Mouse (Mus musculus): ENCODE results near the gene Tbx1.

Tbx1 gene

DNA sequence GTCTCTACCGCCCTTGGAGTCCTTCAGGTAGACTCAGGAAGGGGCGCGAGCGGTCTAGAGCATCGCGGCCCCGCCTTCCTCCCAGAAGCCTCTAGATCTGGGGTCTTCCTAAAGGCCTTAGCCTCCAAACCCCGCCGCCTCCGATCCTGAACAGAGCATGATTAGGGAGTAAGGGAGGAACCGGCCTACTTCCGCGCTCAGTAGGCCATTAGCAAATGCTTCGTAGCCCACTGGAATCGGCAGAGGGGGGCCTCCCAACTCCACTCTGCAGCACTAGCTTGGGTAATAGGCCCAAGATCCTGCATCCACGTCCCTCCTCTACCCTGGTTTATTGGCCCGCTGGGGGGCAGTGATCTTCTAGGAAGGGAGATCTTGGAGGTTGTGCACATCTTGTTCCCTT, 31.5 kb upstream of the Tbx1 start, which contains the start of gene Gp1bb:
Gp1bb (minus strand) TSS at position 385 of the 400 bp plus-strand sequence.
- DNase-seq, result no peak

GRCm38 (mm10) chr16:18621362-18622001, 31.0 kb upstream of the Tbx1 start:
- no peak for DNase-seq

DNA sequence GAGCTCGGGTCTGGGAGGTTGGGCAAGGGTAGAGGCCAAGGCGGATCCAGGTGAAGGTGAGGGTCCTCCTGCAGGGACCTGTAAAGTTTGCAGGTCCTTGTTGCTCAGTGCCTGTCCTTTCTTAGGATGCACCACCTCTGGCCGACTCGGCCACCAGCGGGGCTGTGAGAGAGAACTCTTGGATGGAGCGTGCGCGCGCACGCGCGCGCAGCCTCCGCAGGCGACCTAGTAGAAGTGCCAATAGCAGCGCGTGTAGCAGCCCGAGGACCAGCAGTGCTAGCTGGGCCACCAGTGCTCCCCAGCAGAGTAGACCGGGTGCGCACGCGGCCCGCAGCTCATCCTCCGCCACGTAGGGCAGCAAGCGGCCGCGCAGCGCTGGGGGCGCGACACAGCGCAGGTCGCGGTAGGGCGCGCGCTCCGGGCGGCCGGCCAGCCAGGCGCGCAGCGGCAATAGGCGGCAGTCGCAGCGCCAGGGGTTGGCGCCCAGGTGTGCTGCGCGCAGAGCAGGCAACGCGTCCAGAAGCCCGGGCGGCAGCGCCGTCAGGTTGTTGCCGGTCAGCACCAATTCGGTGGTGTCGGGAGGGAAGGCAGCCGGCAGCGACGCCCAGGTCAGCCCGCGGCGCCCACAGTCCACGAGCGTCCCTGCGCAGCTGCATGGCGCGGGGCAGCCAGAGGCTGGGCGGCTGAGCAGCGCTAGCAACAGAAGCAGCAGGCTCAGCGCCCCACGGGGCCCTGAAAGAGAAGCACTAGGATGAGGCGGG, 30.3 kb upstream of the Tbx1 start:
- no peak for DNase-seq

- DNase-seq, result no peak
These were observed 29.7 kb upstream of the Tbx1 start for GRCm38 (mm10) chr16:18620201-18620600.

GRCm38 (mm10) chr16:18619110-18619509, 28.6 kb upstream of the Tbx1 start:
- no peak for DNase-seq

DNA sequence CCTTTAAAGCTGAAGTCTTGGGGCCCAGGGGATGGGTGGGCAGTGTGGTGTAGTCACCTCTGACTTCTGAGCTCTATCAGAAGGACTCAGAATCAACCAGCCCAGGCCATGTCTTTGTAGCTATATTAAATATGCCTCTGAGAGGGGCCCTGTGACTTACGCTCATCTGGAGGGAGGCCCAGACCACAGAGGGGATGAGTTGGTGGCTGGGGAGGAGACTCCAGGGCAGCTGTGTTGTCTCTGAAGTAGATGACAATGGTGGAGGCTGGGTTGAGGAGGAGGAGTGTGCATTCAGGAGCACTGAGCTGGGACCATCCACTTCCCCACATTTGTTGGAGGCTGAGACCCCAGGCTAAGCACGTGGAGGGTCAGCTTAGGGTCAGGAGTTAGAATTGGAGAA, 27.8 kb upstream of the Tbx1 start:
- no peak for DNase-seq

DNA sequence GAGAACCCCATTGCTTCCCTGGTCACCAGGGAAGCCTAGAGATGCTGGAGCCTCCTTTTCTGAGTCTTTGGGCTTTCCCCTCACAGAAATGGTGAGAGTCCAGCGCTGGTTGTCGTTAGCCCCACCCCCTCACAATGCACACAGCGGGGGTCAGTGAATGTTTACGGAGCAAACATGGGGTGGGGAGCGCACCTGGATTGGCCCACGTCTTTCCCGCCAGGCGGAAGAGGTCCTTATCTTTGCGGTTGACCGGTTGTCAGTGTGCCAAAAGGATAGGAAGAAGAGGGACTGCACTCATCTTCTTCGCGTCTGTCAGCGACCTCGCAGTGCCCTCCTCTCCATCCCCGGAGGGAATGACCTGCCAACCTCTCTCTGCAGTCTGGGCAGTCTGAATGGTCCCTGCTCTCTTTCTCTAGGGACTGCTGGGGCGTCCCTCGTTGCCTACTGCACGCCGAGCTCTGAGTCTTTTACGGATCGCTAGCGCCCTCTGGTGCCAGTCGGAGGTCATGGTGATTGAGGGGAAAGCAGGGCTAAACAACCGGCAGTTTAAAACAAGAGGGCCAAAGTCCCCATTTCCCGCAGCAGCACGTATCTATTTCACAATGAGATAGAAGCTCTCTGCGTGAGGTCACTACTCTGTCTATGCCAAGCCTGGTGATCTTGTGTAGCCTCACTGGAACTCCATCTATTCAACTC, 27.0 kb upstream of the Tbx1 start:
- peak; percentile 88 for DNase-seq

DNA sequence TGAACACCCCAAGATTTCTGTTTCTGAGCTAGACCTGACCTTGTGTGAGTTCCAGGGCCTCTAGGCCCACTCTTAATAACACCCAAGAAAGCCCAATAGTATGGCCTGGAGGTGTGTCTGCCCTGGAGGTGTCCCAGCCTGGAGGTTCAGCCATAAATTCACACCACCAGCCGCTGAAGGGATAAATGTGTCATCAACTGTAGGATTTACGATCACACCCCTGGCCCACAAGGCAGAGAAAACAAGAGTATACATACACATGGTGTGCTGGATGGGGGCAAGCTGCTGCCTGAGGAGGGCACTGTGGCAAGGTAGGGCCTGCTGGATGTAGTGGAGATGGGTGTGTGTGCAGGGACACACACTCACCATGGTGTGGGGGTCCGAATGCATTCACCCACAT, 22.8 kb upstream of the Tbx1 start:
- no peak for DNase-seq

GRCm38 (mm10) chr16:18611752-18612151, 21.3 kb upstream of the Tbx1 start:
- no peak for DNase-seq

DNA sequence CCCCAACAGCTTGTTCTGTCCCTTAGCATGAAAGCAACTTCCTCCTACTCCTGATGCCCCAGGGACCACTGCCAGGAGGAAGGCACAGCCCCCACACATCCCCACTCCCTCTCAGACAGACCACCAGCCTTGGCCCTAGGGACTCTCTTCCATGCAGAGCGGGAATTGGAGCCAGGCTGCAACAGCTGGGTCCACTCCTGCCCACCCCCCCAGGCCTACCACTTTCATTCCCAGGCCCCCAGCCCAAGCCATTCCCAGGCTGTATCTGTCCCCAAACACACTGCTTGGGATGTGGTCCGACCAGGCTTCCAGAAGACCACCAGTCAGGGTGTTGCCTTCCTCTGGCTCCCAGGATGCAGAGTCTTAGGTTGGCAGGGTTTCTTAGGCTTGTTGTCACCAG, 18.6 kb upstream of the Tbx1 start:
- DNase-seq, result no peak

- no peak for DNase-seq
These were observed 17.8 kb upstream of the Tbx1 start for GRCm38 (mm10) chr16:18608226-18608625.

GRCm38 (mm10) chr16:18605705-18606104, 15.2 kb upstream of the Tbx1 start:
- no peak for DNase-seq

DNA sequence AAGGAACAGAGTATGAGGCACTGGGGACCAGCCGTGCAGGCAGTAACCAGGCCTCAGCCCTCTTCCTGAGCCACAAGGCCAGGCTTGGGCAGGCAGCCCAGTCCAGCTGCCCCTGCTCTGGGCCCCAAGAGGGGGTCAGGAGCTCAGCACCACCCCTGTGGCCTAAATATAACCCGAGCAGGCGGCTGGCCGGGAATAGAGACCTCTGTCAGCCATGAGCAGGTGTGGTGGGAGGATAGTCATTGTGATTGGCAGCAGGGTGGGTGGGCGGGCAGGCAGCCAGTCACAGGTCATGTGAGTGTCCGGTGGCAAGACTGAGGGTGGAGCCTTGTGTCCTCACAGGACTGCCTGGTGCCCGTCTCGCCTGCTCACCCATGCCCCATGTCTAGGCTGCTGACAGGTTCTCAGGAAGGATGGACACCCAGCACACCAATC, 13.8 kb upstream of the Tbx1 start:
- DNase-seq, result peak; percentile 48

- DNase-seq, result no peak
These were observed 11.0 kb upstream of the Tbx1 start for GRCm38 (mm10) chr16:18601447-18601846.

DNA sequence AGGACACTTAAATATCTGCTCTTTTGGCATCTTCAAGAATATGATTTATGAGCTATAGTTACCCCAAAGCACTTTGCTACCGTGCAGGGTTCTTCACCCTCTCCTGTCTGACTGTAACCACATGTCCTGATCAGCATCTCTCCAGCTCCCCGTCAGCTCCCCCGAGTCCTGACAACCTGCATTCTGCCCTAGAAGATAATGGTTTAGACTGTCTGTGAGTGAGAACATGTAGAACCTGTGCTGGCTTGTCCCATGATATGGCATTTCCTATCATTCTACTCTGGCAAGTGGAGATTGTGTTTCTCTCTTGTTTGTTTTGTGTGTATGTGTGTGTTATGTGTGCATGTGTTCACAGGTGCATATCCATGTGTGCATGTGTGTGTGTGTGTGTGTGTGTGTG, 7.5 kb upstream of the Tbx1 start:
- DNase-seq, result no peak

- DNase-seq, result no peak
These were observed 5.8 kb upstream of the Tbx1 start for GRCm38 (mm10) chr16:18596255-18596654.

- no peak for DNase-seq
These were observed 3.5 kb upstream of the Tbx1 start for GRCm38 (mm10) chr16:18593930-18594329.

- DNase-seq, result no peak
These were observed 862 bp upstream of the Tbx1 start for GRCm38 (mm10) chr16:18591047-18592018.

DNA sequence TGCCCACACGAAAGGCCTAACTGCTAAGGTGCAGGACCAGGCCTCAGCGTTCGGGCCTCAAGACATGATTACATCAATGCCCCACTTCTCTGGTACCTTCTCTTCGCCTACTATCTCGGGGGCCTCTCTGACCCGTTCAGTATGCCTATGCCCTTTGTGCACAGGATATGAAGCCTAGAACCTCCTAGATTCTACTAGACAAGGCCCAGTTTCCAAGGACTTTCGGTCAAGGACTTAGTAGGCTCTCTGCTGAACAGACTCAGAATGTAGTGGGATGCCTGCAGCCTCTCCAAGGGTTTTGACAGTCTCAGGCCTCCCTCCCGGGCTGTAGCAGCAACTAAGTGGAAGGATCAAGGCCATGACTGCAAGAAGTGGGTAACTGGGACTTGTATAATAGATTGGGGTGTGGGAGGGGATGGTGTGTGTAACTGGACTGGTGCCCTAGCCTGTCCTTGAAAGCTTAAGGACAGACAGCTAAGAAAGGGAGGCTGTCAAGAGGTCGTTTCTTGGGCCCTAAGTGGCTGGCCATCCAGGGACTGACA, 1.3 kb downstream of the Tbx1 start:
- DNase-seq, result no peak

GRCm38 (mm10) chr16:18588738-18589055, 1.8 kb downstream of the Tbx1 start:
- DNase-seq, result no peak

DNA sequence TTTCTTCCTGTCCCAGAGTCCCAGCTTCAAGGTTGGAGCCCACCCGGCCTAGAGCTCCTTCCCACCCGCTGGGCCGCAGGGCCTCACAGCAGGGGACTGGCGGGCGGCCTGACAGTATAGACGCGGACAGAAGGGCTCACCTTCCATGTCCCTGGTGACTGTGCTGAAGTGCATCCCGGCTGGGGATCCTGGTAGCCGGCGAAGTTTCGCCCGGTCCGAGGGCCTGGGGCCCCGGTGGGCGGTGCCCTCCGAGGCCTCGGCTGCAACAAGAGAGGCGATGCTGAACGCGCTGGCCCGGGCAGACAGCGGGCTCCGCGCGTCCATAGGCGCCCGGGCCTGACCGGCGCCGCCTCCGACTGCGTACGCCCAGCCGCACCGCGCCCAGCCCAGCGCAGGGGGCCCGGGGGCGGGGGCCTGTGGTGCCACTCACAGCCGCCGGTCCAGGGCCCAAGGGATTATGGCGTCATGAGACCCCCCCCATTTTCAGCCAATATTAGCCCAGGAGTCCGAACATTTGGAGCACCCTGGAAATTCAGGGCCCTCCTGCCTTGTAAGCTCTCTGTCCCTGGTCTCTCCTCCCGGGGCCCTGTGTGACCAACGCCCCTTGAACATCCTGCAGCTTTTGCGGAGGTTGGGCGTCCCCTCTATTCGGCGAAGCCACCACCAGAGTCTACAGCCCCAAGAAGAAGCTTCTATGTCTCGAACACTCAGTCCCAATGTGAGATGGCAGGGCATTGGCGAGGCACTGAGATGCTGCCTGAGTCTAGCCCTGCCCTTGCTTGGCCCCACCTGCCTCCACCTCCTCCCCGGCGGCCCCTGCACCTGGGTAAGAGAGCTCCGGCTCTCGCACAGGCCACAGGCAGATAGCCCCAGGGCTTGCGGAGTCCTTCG, 2.4 kb downstream of the Tbx1 start:
- DNase-seq, result no peak

All from kidney, postnatal 14 days (tissue).